ENCODE assay signal across 14 mouse cellular contexts in the genomic region with DNA sequence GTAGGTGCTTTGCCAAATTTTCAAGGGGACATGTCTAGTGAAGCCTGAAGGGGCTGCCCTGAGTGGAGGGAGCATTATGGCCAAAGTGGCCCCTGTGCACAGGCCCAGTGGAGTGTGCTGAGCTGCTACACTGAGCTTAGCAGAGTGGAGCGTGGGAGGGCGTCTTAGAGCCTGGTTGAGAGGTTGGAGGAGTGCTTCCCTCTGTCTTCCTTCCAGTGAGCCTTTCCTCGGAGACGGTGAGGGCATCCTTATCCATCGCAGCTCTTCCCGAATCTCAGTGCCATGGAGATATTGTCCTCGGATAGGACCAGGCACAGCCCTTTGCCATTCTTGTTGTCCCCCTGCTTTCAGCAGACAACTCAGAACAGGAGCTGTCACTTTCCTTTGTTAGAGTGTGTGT.
DNase-seq lines count a peak whose midpoint lies in the region; ATAC-seq lines count a peak whose summit lies in the region.
"Had no signal": no experiment of that assay in that cellular context is flagged by ENCODE, and none has a peak within 500 bp of the region (broad histone marks: within the 10 kb centered on the region; RNA-seq: fewer than 3 reads in every experiment).

No protein-coding gene starts in this region.

- H3K27me3 ChIP-seq in neural tube, embryonic 12.5 days (replicated peaks): no peaks in the 10 kb centered on the region
- H3K27me3 ChIP-seq in neural tube, embryonic 15.5 days (replicated peaks): no peaks in the 10 kb centered on the region
- H3K27me3 ChIP-seq in embryonic facial prominence, embryonic 15.5 days: no peaks in the 10 kb centered on the region
- H3K27me3 ChIP-seq in hindbrain, embryonic 16.5 days (replicated peaks; ENCODE audit: control insufficient read depth, insufficient read depth, low read length): no peaks in the 10 kb centered on the region
- no peaks in the 10 kb centered on the region for H3K27me3 ChIP-seq in midbrain, embryonic 16.5 days (ENCODE audit: control insufficient read depth, insufficient read depth, low read depth, low read length)
- H3K27me3 ChIP-seq: heart, embryonic 13.5 days had no signal

- H3K9ac ChIP-seq in neural tube, embryonic 12.5 days: no peak overlapping the region
- no peak overlapping the region for H3K9ac ChIP-seq in neural tube, embryonic 15.5 days (replicated peaks)
- no peak overlapping the region for H3K9ac ChIP-seq in embryonic facial prominence, embryonic 15.5 days
- H3K9ac ChIP-seq in hindbrain, embryonic 16.5 days (ENCODE audit: low read depth, low read length): 0 out of 2 replicates have a peak overlapping the region, but pooled peaks have one; percentile 18
- 0 out of 2 replicates have a peak overlapping the region, but pooled peaks have one; percentile 11 for H3K9ac ChIP-seq in midbrain, embryonic 16.5 days (ENCODE audit: low read depth, low read length)
- H3K9ac ChIP-seq: heart, embryonic 13.5 days had no signal

- H3K9me3 ChIP-seq in neural tube, embryonic 12.5 days: peaks cover 5% of the 10 kb centered on the region; the same call in 1 of the 2 replicates
- H3K9me3 ChIP-seq in neural tube, embryonic 15.5 days (replicated peaks): no peaks in the 10 kb centered on the region; the same call in 1 of the 2 replicates
- peaks cover 5% of the 10 kb centered on the region; the same call in 1 of the 2 replicates for H3K9me3 ChIP-seq in embryonic facial prominence, embryonic 15.5 days (replicated peaks)
- H3K9me3 ChIP-seq in hindbrain, embryonic 16.5 days (ENCODE audit: control insufficient read depth, low read length): peaks cover 4% of the 10 kb centered on the region
- H3K9me3 ChIP-seq in midbrain, embryonic 16.5 days (replicated peaks; ENCODE audit: control insufficient read depth, low read length, poor library complexity, severe bottlenecking): no peaks in the 10 kb centered on the region

- no peak overlapping the region for H3K4me2 ChIP-seq in neural tube, embryonic 12.5 days (replicated peaks)
- H3K4me2 ChIP-seq in neural tube, embryonic 15.5 days: no peak overlapping the region
- no peak overlapping the region for H3K4me2 ChIP-seq in embryonic facial prominence, embryonic 15.5 days (replicated peaks)
- no peak overlapping the region for H3K4me2 ChIP-seq in hindbrain, embryonic 16.5 days (ENCODE audit: low read length)
- no peak overlapping the region for H3K4me2 ChIP-seq in midbrain, embryonic 16.5 days (ENCODE audit: low read length)
- H3K4me2 ChIP-seq: heart, embryonic 13.5 days; liver, embryonic 11.5 days had no signal

- ATAC-seq in neural tube, embryonic 12.5 days (ENCODE audit: low FRiP score, low read depth): 0 out of 2 replicates have a peak, but pooled peaks have one; percentile 8
- no peak for ATAC-seq in neural tube, embryonic 15.5 days (ENCODE audit: low FRiP score)
- ATAC-seq in embryonic facial prominence, embryonic 15.5 days (ENCODE audit: insufficient number of reproducible peaks, low FRiP score, low TSS enrichment, low read depth): no peak
- ATAC-seq in hindbrain, embryonic 16.5 days: no peak
- ATAC-seq in midbrain, embryonic 16.5 days: no peak

- no peak overlapping the region for H3K27ac ChIP-seq in neural tube, embryonic 12.5 days
- H3K27ac ChIP-seq in neural tube, embryonic 15.5 days (replicated peaks): no peak overlapping the region
- H3K27ac ChIP-seq in embryonic facial prominence, embryonic 15.5 days (replicated peaks): peak overlapping the region; percentile 84
- no peak overlapping the region; the same call in 1 of the 2 replicates for H3K27ac ChIP-seq in hindbrain, embryonic 16.5 days (ENCODE audit: low read depth, low read length)
- peak overlapping the region; percentile 66 for H3K27ac ChIP-seq in midbrain, embryonic 16.5 days (ENCODE audit: low read length)
- H3K27ac ChIP-seq: heart, embryonic 13.5 days had no signal

- peaks cover 33% of the 10 kb centered on the region for H3K36me3 ChIP-seq in neural tube, embryonic 12.5 days
- peaks cover 39% of the 10 kb centered on the region for H3K36me3 ChIP-seq in neural tube, embryonic 15.5 days
- H3K36me3 ChIP-seq in embryonic facial prominence, embryonic 15.5 days: peaks cover 47% of the 10 kb centered on the region
- H3K36me3 ChIP-seq in hindbrain, embryonic 16.5 days (ENCODE audit: control insufficient read depth, insufficient read depth, low read length): peaks cover 21% of the 10 kb centered on the region
- H3K36me3 ChIP-seq in midbrain, embryonic 16.5 days (ENCODE audit: control insufficient read depth, insufficient read depth, low read length): peaks cover 17% of the 10 kb centered on the region

- H3K4me1 ChIP-seq in neural tube, embryonic 12.5 days: peaks cover 13% of the 10 kb centered on the region
- H3K4me1 ChIP-seq in neural tube, embryonic 15.5 days: peaks cover 22% of the 10 kb centered on the region
- peaks cover 20% of the 10 kb centered on the region for H3K4me1 ChIP-seq in embryonic facial prominence, embryonic 15.5 days
- peaks cover 10% of the 10 kb centered on the region for H3K4me1 ChIP-seq in hindbrain, embryonic 16.5 days (ENCODE audit: control insufficient read depth, insufficient read depth, low read depth, low read length)
- H3K4me1 ChIP-seq in midbrain, embryonic 16.5 days (ENCODE audit: control insufficient read depth, insufficient read depth, low read length): peaks cover 16% of the 10 kb centered on the region

- no peak overlapping the region for H3K4me3 ChIP-seq in neural tube, embryonic 12.5 days
- no peak overlapping the region for H3K4me3 ChIP-seq in neural tube, embryonic 15.5 days (replicated peaks)
- H3K4me3 ChIP-seq in embryonic facial prominence, embryonic 15.5 days (replicated peaks): no peak overlapping the region
- H3K4me3 ChIP-seq in hindbrain, embryonic 16.5 days (ENCODE audit: low read length): no peak overlapping the region
- H3K4me3 ChIP-seq in midbrain, embryonic 16.5 days (ENCODE audit: low read depth, low read length): no peak overlapping the region
- H3K4me3 ChIP-seq: gastrocnemius, adult 2 months; heart, embryonic 13.5 days had no signal

- WGBS in neural tube, embryonic 12.5 days: 85% methylated on average over 7 of the region's 7 CpGs
- WGBS in neural tube, embryonic 15.5 days: 85% methylated on average over 7 of the region's 7 CpGs
- WGBS in embryonic facial prominence, embryonic 15.5 days: 74% methylated on average over 7 of the region's 7 CpGs
- WGBS in hindbrain, embryonic 16.5 days: 56% methylated on average over 7 of the region's 7 CpGs
- WGBS in midbrain, embryonic 16.5 days: 52% methylated on average over 7 of the region's 7 CpGs

- DNase-seq in right cerebral cortex, postnatal 36 days (ENCODE audit: low spot score in 2 of 2): no peak
- no peak for DNase-seq in gastrocnemius, postnatal 25 days
- DNase-seq in gastrocnemius, postnatal 10 days: no peak
- DNase-seq: cerebellum, adult 2 months; gastrocnemius, adult 2 months; kidney, postnatal 25 days; lung, postnatal 10 days had no signal

Comparison
In these comparisons a context has a peak if more than half of its experiments do, and no peak if none do; other contexts are left out.
1. H3K27ac ChIP-seq: peak in embryonic facial prominence, embryonic 15.5 days (single experiment) and midbrain, embryonic 16.5 days (single experiment); none in neural tube, embryonic 12.5 days (single experiment), neural tube, embryonic 15.5 days (single experiment) and hindbrain, embryonic 16.5 days (single experiment).
2. H3K9ac ChIP-seq: peak in hindbrain, embryonic 16.5 days (single experiment) and midbrain, embryonic 16.5 days (single experiment); none in neural tube, embryonic 12.5 days (single experiment), neural tube, embryonic 15.5 days (single experiment) and embryonic facial prominence, embryonic 15.5 days (single experiment).